Mouse (Mus musculus): Measurements from ENCODE around the gene Cnmd. TPM values are rescaled to one million over a fixed set of nuclear protein-coding genes. Genes with fewer than 3 reads are reported as not detected.
A peak's percentile ranks its signal among the peaks of the same experiment; 100 is the strongest.

Cnmd gene
- total RNA-seq, 2 experiments from 2014 or later, result 1.3 to 1.5 TPM

GRCm38 (mm10) chr14:79642063-79642462 lies 19.9 kb downstream of the Cnmd start:
- DNase-seq, result no peak

GRCm38 (mm10) chr14:79636814-79637213 lies 25.2 kb downstream of the Cnmd start:
- DNase-seq, result no peak

DNA sequence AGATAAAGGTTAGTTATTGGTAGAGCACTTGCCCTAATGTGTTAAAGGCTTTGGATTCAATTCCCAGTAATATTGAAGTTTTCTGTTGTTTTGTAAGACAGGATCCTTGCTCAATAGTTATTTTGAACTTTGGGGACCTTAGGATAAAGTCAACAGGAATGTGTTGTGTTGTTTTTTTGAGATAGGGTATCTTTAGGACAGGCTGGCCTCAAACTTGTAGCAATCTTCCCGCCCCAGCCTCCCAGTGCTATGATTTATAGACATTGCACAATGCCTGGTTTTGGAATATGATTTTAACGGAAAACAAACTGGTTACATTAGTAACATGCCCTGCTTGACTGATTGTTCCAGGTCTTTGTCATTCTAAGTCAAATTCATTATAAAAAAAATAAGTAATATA lies 28.8 kb downstream of the Cnmd start:
- no peak for DNase-seq

- no peak for DNase-seq
These were observed 29.6 kb downstream of the Cnmd start for GRCm38 (mm10) chr14:79632330-79632729.

- no peak for DNase-seq
These were observed 40.8 kb downstream of the Cnmd start for GRCm38 (mm10) chr14:79621143-79621542.

DNA sequence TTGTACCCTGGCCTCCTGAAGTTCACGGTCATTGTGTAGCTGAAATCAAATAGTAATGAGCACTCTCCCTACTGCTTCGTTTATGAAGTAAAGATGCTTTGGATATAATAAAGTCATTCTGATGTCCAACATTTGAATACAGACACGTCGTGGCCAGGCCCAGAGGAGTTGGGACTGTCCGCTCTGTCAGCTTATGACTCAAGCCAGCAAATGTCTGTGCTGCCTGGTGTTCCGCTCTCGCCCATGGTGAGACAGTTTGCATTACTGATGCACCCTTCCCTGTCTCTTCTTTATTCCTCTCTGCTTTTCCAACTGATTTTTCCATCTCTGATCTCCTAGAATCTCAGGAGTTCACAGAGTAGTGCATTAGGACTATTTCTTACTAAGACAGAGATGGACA lies 42.2 kb downstream of the Cnmd start:
- no peak for DNase-seq

DNA sequence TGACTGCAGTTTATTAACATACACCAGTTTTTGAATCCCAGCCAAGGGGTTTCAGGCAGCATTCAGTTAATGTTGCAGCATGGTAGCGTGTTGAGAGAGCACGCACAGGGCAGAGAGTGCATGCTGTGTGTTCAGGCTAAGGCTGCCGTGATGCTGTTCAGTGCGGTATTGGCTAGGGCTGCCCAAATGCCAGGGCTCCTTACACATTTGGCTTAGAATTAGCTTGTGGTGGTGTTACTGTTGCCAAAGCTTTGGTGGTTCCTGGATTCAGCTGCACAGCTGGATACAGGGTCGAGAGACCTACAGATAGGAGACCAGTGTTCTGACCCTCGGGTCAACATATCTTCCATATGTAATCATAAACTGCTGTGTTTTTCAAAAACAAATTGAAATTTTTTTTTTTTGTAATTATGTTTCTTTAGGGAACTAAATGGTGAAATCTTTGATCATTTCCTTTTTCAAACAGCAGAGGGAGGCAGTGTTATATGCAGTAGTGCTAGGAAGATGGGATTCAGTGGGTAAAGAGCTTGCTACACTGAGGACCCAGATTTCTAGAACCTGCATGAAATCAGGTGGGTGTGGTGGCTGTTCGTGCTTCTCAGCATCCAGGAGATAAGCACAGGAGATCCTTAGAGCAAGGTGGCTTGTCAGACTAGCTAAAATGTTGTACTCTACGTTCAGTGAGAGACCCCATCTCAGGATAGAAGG lies 44.7 kb downstream of the Cnmd start:
- no peak for DNase-seq

DNA sequence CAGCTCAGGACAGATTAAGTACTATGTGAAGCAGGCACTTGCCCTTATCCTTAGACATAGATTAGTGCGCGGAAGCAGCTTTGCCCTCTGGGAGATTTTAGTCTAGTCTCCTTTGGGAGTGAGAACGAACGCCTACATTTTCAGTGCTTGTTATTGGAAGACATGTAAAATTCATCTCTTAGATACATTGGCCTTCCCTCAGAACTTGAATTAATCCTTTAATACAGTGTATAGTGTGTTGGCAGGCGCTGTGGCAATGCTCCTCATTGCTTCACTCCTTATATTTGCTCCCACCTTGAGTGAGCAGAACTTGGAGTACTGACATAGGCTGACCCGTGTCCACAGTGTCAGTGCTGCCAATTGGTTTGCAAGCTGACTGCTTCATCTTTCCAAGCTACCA lies 53.7 kb downstream of the Cnmd start:
- no peak for DNase-seq

GRCm38 (mm10) chr14:79607352-79607751 lies 54.6 kb downstream of the Cnmd start:
- no peak for DNase-seq

- peak; percentile 34 to 41 for DNase-seq
These were observed 55.1 kb downstream of the Cnmd start for GRCm38 (mm10) chr14:79606867-79607266.

- no peak for DNase-seq
These were observed 55.6 kb downstream of the Cnmd start for GRCm38 (mm10) chr14:79606392-79606791.

- no peak for DNase-seq
These were observed 56.1 kb downstream of the Cnmd start for GRCm38 (mm10) chr14:79605881-79606280.

DNA sequence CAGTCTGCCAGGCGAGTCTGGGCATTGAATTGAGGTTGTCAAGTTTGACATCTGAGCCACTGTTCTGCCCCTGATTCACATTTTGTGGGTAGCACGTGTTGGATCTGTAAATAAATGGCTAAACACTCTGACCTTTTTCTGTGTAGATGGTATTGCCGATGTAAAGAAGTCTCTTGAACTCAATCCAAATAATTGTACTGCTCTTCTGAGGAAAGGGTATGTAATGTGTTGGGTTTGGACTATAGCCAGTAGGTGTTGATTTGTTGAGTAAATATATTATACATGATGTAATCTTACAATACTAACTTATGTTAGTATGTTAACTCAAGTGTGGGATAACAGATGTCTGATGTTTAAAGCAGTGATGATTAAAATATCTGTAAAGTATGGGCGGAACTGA lies 65.4 kb downstream of the Cnmd start:
- DNase-seq, result no peak

- no peak for DNase-seq
These were observed 67.9 kb downstream of the Cnmd start for GRCm38 (mm10) chr14:79594069-79594468.

DNA sequence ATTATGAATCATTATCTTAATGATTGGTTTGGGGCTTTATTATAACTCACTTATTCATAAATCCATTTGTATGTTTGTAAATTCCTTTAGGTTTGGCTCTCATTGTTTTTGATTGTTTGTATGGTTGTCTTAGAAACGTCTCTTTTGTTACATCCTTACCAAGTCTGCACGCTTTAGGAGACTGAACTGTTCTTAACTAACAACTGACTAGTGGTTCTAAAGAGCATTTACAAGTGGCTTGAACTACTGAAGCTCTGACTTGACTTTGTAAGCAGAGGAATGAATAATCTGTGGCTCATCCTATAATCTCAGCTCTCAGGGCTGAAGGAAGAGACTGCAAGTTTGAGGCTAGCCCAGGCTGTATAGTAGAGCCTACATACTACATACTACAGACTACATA lies 70.4 kb downstream of the Cnmd start:
- no peak for DNase-seq

DNA sequence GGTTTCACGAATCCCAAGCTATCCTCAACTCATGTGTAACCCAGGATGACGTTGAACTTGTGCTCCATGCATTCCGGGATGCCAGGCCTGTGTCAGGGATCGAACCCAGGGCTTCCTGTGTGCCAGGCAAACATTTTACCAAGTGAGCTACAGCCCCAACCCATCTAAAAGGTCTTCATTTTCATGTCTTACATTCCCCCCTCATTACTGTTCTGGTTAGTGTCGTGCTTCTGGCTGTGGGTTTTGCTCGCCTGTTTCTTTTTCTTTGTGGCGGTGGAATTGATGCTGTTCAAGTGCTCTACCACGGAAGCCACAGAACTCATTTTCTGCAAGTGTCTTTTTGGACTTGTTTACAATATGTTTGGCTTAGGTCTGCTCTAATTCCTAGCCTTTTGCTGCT lies 71.1 kb downstream of the Cnmd start:
- DNase-seq, result no peak

- DNase-seq, result no peak
These were observed 72.6 kb downstream of the Cnmd start for GRCm38 (mm10) chr14:79589401-79589800.

- DNase-seq, result no peak
These were observed 73.4 kb downstream of the Cnmd start for GRCm38 (mm10) chr14:79588534-79588951.

DNA sequence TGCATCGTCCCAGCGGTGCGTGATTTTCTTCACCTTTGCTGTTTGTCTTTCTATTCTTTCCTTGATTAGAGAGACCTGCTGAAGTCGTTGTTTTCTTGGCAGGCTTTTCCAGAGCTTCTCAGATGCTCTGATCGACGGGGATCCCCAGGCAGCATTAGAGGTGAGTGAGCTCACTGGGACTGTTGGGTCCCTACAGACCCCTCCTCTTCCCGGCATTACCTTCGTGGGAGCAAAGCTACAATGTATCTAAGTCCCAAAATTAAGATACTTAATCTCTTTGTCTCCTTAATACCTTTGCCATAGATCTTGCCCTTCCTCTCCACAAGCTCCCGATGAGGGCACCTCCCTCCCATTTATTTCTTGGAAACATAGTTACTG lies 74.1 kb downstream of the Cnmd start:
- no peak for DNase-seq

Other genes with a start within 250 kb of the Cnmd start
- 10 to 100 TPM; 42.8 to 44.0 TPM for gene Kbtbd7, start 235.7 kb downstream of the Cnmd start, total RNA-seq (2021)
- 1 to 10 TPM in 1 of 2 experiments, under 1 TPM in 1; 0.81 to 1.3 TPM for gene Kbtbd6, start 210.3 kb downstream of the Cnmd start, total RNA-seq (2021)
- 1 to 10 TPM; 5.0 to 5.2 TPM for gene Elf1, start 181.0 kb downstream of the Cnmd start, total RNA-seq (2021)
- gene Wbp4, start 180.7 kb downstream of the Cnmd start, total RNA-seq (2021), result 10 to 100 TPM; 55.4 to 56.7 TPM
- 10 to 100 TPM; 81.6 to 96.0 TPM for gene Sugt1, start 74.5 kb downstream of the Cnmd start, total RNA-seq (2021)
- gene Pcdh8, start 109.1 kb upstream of the Cnmd start, total RNA-seq (2021), result 10 to 100 TPM; 65.7 to 84.7 TPM

Data from layer of hippocampus, postnatal 36 days (tissue).